Mouse (Mus musculus) CH12F3 (cell line): Measurements from ENCODE around the gene Vps18.

ENCODE experiments used
- in situ Hi-C: fragments of 300-500 bp; cut with MboI; formaldehyde crosslinking; loops from 2 replicates; pipeline ENCODE4 v1.14.3; 2020; ENCODE audit warnings: low sequenced_read_pairs

Vps18 gene

DNA sequence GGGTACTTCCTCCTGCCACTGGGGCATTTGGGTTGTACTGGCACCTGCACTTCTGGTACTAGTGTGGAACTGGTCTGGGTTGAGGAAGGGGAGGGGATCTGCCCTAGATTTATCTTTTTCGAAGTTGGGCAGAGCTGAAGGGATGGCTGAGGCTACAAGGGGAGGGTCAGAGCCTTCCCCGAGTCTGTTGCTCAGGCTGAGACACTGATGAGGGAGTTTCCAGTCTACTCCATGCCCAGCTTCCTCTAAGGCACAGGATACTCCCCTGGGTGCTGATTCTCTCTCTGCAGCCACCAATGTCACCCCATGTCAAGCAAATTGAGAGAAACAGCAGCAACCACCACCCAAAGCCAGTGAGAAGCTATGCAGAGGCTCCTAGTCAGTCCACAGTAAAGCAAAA is 47.5 kb downstream of the Vps18 start:
- in situ Hi-C loops, result no loop called here

DNA sequence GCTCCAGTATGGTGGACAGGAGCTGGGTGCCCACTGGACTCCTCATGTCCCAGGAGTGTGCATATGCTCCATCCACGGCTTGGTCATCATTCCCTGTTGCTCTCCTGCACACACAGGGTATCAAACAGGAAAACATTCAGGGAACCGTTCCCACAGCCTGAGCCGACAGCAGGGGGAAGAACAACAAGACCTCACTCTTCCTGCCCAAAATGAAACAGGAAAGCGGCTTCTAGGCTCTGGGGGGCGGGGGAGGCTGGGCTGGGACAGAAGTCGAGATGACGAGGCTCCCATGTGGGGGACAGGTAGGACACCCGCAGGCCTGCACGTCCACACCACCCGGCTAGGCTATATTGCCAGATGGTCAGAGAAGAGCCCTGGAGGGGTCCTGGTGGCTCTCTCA is 47.9 kb downstream of the Vps18 start:
- in situ Hi-C loops, result no loop called here

DNA sequence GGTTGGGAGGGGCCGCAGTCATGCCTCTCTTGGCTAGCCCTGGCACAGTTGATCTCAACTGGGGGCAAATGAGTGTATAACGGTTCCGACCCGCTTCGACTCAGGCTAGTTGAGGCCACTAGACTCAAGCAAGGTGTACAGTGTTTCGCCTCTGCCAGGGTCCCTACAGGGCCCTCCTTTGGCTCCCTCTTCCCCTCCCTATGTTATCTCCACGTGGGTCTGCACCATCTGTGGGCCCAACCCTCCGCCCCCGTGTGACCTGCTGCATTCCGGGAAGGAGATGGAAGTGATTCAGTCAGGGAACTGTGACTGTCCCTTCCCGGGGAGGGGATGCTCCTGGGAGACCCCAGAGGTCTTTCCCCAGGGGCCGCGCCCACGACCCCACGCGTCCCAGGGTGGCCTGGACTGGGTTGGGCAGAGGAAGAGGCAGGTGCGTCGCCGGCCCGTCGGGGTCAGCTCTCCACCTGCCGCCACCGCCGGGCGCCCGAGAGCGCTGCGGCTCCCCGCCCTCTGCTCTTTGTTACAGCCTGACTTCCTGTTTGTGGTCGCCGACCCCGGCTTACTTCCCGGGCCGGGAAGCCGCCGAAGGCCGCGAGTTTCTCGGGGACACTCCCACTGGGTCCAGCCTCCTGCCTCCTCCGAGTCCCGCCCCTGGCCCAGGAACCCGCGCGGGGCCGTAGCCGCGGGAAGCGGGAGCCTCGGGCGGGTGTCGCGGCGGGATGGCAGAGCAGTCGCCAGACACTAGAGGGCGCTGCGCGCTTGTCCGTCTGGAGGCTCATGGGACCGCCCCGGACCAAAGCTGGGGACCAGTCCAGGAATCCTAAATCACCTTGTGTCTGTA is 49.1 kb downstream of the Vps18 start:
- in situ Hi-C loops, result no loop called here

DNA sequence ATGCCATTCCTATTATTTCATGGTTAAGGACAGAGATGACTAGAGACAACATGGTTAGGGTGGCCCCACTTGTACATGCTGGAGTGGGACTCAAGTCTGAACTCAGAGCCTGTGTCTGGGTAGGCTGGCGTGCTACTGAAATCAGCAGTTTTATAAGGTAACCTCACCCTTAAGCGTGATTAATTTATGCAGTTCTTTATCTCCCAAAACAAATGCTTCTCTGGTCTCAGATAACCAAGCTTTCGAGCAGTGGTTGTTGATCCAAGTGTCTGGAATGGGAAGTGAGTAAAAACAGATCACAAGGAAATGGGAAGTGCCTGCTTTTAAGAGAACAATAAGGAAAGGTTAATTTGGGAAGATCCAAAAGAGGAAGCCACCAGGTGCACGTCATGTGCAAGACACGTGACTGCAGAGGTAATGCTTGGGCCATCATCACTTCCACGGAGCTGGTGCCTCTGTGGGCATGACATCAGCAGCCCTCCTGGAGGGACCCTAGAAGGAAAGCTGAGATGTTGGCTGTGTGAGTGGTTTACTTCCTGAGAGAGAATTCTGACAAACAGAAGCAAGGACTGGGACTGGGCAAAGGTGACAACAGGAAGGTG is 56.1 kb downstream of the Vps18 start:
- in situ Hi-C loops, result no loop called here
